Mouse (Mus musculus) spleen, adult 2 months (tissue): ENCODE results near the gene Filip1l.

ENCODE experiments used
- CTCF ChIP-seq: fragments of 200-500 bp; IDR thresholded peaks from 2 replicates; pipeline ENCODE4 v1.5.1; 2011; ENCODE audit warnings: mild to moderate bottlenecking, inconsistent platforms; ENCODE audit not compliant: insufficient read depth, insufficient read length, insufficient replicate concordance; ENCODE audit errors: extremely low read depth
- POLR2A ChIP-seq: fragments of 200-500 bp; IDR thresholded peaks from 2 replicates; pipeline ENCODE4 v1.6.1; 2011; ENCODE audit warnings: low read depth, low read length, inconsistent platforms

DNA sequence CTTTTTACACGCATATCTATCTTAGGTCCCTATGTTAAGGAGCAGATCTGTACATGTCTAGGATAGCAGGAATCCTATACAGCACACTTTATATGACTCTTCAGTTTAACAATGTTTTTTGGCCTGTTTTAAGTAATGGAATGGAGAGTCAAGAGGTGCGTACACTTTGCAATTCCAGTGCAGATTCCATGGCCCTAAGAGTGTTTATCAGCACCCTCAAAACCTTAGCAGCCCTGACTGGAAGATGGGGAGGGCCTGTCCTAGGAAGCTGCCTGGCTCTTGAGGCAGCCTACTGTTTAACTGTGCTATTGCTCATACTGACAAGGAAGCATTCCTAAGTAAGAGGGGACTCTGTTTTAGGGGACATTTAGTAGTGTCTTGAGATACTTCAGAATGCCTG is 31.4 kb downstream of the Filip1l start:
- no peak for TF ChIP-seq CTCF
- no peak for TF ChIP-seq POLR2A
